Mouse (Mus musculus) gastrocnemius, adult 18-20 months (tissue): ENCODE measurements at regions not wholly inside any gene's neighbourhood (a gene's known extent, or its start where the extent isn't known, plus 50 kb on each side); places are given as distances from the start of the nearest gene placed in this dataset.

ENCODE experiments used
- DNase-seq: peaks from one replicate; pipeline ENCODE4 v3.0.0; 2021; ENCODE audit warnings: low spot score

DNA sequence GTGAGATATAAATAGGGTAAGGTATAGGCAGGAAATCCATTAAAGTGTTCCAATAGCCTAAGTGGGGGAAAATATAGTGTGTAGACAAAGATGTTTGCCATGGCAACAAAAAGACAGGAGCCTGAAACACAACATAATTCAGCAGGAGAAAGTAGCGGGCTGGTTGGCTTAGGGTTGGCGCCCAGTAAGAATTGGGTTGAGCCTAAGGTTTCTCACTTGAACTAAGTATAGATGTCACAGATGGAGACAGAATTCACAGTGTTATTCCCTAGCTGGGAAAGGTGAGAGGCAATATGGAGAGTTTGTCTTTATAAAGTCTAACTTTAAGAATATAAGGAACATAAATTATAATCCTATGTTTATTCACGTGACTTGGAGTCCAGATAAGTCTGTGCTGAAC is 64.8 kb upstream of the Ogfrl1 start:
- DNase-seq = no peak

DNA sequence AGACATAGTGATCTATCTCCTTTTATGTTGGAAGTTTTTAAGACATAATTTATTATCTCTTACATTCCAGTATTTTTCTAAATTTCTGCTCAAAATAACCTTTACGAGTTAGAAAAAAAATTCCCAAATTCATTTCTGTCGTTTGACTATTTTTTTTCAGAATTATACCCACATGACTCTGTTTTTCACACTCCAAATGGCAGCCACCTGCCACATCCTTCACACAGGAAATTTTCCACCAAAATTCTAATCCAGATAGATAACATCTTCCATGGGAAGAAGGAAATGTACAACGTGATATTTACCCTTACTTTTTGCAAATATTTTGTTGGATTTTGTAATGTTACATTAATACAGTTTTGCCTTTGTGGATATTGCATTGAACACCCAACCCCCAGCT is 66.5 kb upstream of the Ogfrl1 start:
- no peak for DNase-seq

DNA sequence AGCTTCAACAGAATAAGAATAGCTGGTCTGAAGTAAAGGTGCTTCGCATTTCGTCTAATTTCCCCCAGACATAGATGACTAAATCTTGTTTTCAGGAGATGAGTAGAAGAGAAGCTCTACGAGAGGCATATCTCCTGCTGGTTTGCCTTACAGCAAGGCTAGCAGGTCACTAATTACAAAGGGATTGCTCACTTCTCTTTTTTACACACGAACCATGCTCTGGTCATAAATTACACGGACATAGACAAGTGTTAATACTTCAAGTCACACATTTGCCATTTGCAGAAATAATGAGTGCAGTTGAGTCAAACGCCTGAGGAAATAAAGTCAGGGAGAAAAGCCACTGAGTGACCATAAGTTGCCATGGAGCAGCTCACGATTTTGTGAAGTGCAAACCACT is 68.8 kb upstream of the Ogfrl1 start:
- DNase-seq = no peak

DNA sequence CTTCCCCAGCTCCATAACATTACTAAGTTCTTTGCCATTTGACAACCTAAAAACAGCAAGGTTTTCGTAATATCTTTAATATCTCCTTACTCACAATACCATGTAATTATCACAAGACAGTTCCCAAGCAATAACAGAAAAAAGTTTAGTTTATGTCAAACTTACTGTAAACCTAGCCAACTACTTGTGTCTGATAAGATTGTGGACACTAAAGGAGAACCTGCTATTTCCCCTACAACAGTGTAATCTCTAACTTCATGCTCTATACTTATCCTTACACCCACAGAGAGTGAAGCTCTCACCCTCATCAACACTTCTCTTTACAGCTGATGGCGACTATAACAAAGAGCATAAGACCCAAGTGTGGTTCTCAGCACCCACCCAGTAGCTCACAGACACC is 69.8 kb upstream of the Ogfrl1 start:
- no peak for DNase-seq

DNA sequence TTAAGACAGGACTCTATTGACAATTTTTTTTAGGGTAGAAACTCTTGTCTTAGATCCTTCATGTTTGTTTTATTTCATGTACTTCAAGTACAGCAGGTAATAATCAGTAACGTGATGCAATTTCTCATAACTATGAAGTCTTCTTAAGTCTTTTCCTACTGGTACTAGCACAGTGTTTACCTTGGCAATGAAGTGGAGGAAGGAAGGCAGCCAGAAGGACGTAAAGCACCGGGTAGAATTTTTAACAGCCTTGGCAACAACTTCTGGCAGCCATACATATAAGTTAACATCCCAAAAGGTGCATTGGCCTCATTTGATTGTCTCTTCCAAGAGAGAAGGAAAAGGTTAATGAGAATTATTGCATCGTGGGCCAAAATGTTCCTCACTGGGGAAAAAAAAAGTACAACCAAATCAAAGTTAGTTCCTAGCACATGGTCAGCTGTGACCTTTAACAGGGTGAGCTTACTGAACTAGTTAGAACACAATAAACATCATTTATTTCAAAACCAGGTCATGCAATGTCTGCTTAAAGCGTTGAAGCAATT is 83.3 kb upstream of the Ogfrl1 start:
- DNase-seq = no peak

DNA sequence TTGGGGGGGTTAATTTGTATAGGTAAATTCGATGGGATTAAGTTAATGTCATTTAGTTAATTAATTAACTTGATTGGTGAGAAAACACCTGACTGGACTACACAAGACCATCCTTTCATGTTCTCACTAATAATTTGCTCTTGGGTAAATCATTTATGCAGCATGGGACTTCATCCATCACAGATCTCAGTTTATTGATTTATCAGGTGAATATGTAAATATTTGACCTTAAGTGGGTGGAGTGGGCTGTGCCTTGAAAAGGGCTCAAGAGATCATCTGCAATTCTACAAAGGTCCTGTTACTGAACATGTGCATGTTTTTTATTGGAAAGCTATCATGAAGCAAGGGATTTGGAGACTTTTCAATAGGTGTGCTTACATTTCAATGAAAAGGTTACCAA is 87.0 kb upstream of the Ogfrl1 start:
- DNase-seq = no peak

DNA sequence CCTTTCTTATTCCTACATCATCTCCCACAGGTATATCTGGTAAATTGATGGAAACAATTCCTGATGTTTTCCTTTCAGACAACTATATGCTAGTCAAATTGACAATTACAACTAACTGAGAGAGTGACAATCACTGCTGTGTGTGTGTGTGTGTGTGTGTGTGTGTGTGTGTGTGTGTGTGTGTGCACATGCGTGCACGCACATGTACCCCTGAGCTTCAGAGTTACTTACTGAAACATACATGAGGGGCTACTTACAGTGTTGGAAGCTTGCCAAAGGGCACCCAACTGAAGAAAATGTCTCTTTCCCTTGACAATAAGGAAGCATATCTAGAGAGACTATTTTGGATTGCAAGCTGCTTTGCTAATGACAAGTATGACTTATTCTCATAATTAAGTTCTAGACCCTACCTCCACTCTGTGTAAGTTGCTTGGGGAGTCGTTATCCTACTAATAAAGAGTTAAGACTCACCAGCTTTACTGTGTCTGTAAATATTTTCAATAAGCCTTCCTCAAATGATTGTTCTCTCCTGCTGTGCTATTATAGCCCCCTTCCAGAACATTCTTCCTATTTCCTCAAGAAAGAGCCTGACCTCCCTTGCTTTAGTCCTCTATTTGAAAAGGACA is 87.7 kb upstream of the Ogfrl1 start:
- DNase-seq = no peak

DNA sequence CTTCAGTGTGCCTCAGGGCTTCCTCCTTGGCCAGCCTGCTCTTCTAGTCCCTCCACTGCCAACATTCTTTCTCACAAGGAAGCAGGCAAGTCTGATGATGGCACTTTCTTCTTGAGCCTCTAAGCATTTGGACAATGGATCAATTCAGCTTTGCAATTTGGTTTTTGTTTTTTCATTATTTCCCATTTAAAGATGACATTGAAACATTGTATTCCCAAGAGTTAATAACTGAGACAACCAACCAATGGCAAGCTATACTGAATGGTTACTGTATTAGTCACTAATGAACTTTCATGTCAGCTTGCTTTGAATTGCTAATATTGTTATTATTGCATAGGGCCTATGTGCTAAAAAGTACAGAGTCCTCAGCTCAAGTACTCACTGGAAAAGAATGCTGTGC is 89.5 kb upstream of the Ogfrl1 start:
- DNase-seq = no peak

DNA sequence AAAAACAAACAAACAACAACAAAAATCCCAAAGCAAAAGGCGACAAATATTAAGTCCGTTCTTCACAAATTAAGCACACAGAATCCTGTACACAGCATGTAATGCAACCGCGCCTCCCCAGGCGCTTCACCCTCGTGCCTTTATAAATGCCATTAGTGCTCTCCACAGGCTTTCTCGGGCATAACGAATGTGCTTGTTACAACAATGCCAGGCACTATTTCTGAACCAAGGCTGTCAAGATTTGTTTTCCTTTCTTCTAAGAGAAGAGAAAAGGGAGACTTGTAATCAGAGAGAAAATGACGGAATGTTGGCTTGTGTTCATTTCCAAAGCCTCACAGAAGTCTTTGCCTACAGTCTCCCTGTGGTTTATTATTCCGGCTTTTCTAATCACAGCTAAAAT is 93.1 kb upstream of the Ogfrl1 start:
- DNase-seq = no peak

DNA sequence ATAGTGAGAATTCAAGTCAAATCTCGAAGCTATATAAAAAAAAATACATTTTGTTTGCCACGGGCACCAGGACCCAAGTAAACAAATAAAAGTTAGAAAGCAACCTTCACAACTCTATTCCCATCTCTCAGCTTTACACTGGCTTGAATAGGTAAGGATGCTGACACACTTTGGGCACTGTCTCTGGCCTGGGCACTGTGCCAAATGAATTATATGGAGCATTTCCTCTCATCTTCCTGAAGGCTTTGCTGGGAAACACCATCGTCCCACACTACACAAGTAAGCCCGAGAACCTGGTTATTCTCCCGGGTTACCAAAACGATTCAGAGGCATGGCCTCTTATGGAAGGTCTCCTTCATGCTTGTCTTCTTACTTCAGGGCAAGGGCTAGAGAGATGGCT is 93.5 kb upstream of the Ogfrl1 start:
- no peak for DNase-seq

DNA sequence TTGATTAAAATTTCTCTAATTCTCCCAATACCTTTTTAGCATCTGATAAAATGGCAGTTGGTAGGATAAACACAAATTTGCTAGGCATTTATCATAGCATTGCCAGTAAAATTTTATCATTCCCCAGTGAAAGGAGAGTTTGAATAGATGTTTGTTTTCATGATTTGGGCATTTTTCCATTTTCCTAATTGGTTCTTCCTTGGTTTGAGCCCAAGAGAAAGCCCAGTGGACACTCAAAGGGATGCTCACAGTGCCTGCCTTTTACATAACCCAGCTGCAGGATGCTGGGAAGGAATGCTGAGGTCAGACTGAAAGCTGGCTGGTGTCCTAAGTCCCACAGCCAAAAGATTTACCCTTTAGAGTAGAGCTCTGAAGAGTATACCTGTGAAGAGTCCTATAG is 95.4 kb upstream of the Ogfrl1 start:
- DNase-seq = peak; percentile 6

DNA sequence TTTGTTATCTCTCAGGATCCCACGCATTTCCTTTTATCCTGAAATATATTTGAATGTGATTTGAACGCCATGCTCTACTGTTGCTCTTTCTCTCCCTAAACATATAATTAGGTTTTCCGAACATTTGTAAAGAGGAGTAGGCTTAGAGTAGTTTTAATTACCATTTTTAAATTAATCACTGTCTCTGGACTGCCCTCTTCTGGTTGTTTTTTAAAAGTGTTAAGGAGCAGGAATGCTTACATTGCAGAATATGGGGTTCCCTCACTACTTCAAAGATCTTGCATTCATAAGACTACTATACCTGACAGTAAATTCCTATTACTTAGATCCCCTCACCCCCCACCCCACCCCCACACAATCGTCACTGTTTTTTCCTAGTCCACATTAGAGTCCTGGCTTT is 97.8 kb upstream of the Ogfrl1 start:
- DNase-seq = no peak

DNA sequence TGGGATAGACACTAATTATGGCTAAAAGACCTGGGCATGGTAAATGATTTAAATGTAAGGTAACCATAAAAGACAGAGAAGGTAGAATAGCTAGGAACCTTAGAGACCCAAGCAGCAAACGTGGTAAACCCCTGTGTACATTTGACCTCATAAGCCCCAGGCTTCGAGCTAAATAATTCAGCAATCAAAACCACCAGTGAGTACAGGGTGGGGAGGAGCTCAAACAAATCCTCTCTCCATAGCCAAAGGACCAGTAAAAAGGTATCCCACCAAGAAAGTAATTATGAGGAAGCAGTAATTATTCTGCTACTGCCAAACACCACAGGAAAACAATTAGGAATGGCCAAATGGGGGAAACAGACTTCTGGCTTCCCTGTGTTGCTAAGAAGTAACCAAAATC is 122.5 kb upstream of the Ogfrl1 start:
- DNase-seq = no peak

DNA sequence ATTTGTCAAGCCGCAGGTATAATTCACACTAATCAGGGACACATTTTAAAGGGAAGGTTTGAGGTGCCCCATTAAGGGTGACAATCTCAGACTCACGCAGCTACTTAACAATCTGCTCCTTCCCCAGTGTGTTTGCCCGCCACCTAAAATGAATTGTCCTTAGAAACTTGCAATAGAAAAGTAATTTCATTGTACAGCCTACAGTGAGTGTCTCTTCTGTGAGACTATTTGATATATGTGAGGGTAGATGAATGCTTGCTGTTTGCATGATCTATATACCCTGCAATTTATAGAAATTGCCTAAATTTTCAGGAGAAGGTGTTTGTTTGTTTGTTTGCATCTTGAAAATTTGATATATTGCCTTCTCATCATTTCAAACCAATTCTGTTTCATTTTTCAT is 135.1 kb upstream of the Ogfrl1 start:
- DNase-seq = no peak

DNA sequence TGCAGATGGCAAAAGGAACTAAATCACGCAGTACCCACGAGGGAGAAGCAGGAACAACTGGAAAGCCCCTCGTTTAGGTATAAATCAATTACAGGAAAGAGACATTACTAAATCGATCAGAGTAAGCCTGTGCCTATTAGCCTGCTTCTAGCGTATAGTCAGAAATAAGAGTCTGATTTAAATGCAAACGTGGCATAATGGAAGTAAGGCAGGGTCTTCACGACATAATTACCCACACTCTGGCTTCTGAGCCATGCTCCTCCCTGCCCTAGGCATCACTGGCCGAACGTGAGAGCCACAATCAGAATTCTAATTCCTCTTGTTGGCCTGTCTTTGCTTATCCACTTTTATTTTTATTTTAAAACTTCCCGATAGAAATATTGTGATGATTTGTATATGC is 139.0 kb upstream of the Ogfrl1 start:
- DNase-seq = no peak

DNA sequence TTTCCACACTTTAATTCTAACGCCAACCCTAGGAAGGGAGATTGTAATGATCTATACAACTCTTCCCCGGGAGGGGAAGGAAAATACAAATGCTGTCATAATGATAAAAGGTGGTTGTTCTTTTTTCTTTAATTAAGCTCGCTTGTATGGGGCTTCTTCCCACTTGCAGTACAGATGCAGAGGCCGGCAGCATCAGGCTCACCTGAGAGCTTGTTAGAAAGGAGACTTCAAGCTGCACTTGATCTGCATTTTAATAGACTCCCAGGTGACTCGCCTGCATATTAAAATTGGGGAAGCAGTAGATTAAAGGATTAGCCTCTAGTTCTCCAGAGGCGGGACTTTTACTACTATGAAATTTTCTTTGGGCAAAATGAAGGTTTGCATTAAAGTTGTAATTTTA is 140.8 kb upstream of the Ogfrl1 start:
- no peak for DNase-seq

DNA sequence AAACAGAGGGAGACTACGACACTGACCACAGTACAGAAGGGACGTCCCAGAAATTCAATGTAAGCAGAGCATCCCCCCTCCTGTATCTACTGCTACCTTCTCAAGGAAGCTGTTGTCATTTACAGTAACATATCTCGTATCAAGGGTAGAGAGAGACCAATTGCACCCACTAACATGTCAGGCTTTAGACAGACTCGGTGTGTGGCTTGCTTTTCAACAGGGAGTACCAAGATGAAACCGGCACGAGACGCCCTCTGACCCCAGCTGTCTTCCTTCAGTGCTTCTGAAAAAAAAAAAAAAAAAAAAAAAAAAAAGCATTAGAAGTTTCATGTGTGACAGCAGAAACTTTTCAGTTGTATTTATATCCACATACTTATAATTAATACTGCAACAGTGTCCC is 143.0 kb upstream of the Ogfrl1 start:
- no peak for DNase-seq

DNA sequence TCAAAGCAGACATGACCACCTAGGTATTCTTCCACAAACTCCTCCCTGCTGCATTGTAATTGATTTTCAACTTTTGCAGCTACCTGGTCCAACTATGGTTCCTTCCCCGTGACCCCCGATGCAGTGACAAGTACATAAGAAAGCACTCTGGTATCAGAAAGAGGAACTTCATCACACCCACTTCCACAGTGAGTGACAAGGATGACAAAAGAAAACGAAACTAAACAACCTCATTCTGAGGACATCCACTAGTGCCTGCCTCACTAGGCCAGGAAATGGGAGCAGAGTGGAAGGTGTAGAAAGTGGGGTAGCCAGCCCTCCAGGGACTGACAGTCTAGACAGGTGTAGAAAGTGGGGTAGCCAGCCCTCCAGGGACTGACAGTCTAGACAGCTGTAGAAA is 158.2 kb upstream of the Ogfrl1 start:
- DNase-seq = no peak

DNA sequence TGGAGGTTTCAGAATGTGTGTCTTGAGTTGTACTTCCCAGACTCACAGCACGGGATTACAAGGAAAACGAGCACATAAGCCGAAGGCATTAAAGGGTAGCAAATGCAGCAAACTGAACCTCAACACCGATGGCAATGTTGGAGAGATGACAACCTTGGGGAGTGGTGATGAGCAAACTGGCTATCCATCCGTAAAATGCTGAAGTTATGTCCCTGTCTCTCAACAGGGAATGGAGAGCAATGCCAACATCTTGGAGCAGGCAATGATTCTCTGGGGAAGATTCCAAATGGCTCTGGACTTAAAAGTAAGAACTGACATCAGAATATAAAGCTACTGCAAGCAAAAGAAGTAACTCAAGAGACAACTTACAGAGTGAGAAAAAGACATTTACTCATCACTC is 170.5 kb upstream of the Ogfrl1 start:
- no peak for DNase-seq

DNA sequence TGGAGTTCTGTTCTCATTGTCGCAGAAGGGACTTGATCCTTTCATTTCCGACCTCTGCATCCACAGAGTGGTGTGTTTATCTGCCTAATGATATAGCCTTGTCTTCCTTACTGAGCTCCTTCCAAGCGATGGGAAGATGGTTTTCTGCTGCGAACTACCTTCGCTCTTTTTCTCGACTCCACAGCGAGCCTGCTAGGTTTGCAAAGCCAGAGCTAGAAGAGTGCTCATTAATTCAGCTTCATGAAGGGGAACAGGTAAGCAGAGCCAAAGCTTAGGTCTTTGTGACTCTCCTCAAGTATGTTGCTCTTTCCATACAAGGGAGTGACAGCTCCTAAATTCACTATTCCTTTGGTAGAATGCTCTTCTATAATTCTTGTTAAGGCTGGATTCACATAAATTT is 176.9 kb upstream of the Ogfrl1 start:
- no peak for DNase-seq

DNA sequence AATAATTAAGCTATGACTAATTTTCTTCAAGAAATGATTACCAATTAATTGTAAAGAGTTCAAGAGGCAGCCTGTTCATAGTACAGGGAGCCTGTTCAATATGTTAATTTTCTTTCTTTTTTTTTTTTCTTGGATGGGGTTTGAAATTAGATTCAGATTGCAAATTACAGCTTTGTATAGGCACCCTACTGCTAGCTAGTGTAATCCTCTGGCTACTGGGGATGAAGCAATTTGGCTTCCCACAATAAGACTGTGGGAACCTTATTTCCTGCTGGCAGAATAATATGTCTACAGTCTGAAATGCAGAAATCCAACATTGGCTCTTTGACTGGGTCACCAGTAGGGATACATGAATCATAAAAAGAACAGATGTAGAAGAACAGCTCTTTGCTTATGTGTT is 177.4 kb upstream of the Ogfrl1 start:
- DNase-seq = no peak

DNA sequence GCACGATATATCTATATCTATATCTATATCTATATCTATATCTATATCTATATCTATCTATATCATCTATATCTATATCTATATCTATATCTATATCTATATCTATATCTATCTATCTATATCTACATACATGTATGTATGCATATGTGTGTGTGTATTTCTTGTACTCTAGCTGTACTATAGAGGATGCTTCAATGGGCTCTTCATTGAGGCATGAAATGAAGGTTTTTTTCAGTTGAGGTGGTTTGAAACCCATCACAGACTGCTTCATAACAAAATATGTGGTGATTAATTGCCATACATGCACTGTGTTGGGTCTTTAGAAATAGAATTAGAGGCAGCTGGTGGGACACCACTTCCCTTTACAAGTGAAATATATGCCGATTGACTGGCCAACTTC is 177.9 kb upstream of the Ogfrl1 start:
- no peak for DNase-seq

DNA sequence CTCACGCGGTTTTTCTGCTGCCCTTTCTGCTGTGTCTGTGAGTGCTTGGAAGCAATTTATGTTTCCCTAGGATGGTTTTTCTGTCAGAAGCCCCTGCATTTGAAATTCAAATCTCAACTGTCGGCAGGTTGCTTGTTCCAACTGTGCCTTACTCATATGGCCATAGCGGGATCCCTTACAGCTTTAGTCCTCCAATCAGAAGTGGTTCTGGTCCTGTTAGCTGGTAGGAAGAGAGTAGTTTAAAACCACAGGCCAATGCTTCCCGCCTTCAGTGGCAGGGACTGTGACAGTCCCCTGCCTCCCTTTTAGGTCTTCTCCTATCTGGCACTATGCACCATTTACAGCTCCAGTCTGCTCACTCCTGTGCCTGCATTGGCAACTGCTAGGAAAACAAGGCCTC is 178.6 kb upstream of the Ogfrl1 start:
- no peak for DNase-seq

DNA sequence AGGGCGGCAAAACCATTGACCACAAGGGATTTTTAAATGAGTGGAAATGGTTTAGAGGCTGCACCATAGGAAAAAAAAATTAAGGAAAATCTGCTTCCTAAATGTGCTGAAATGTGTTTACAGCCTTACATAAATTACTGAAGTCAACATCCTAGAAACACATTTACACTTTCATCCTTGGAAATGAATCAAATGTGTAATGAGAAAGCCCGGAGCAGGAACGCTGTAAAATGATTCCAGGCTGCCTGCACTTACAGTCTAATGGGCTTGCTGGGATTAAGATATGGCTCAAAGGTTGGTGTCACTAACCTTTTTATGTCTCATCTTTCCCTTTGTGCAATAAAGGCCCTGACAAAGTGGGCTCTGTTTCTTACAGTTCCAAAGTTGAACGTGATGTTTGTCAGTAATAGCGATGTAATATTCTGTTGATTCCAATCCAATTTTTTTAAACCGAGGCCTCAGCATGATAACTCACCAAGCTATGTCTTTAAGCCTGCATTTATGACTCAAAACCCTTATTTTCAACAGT is 172.1 kb upstream of the B3gat2 start:
- no peak for DNase-seq
